Mouse (Mus musculus): ENCODE measurements around the gene Zzef1. TPM values are rescaled to one million over a fixed set of nuclear protein-coding genes. Genes with fewer than 3 reads are reported as not detected.
A peak's percentile ranks its signal among the peaks of the same experiment; 100 is the strongest.
"Not testable (repeated sequence)": the region's sequence is repeated elsewhere in the genome, so short reads cannot be mapped to it uniquely, and the experiment has no call there.

The Zzef1 gene
- total RNA-seq (2021) = 10 to 100 TPM; 17.2 to 21.7 TPM
- long read RNA-seq, experiment 1, full-length matches to known transcripts = 2 of 6 reads
- long read RNA-seq, experiment 1, partial matches to known transcripts = 3 of 6 reads
- long read RNA-seq, experiment 1, other reads (novel, unspliced or antisense) = 1 of 6 reads
- long read RNA-seq, experiment 2, partial matches to known transcripts = 3 of 3 reads
- long read RNA-seq, experiment 2, other reads (novel, unspliced or antisense) = 0 of 3 reads

DNA sequence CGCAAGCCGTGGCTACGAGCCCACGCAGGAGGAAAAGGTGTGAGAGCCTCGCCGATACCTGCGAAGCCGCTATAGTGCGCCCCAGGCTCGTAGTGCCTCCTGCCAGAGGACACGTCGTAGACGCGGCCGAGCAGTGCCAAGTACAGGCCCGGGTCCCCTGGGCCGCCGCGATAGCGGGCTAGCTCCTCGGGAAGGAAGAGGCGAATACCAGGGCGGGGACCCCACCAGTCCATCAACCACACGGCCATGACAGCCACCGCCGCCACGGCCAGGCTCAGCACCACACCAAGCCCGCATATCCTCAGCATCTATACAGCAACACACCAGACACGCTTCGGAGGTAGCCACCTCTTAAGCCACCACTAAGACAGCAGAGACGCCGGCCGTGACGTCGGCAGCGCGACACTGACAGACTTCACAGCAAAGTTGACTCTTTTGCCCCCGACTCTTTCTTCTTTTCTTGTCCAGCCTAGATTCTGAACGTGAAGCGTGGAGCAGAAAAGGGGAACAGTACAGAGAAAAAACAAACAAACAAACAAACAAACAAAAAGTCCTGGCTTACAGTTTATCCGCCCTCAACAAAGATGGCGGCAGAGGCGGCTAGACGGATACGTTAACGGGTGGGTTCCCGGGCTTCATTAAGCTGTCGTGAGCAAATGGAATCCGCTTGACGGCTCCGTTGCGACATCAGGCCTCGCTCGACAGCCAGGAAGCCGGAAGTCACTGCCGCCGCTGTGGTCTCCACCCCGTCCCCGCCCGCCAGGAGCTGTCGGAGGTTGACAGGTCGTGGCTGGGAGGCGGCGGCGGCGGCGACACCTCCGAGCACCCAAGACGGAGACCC, at the start of gene Zzef1, which contains the start of gene Cyb5d2:
Zzef1 (plus strand) TSS at position 772 of the 841 bp plus-strand sequence.
Cyb5d2 (minus strand) TSS at position 688 of the 841 bp plus-strand sequence.
- DNase-seq = peak; percentile 90

GRCm38 (mm10) chr11:72751956-72752355, 44.1 kb upstream of the Zzef1 start:
- no peak for DNase-seq

- DNase-seq = no peak
Measured at GRCm38 (mm10) chr11:72758316-72758715, 37.7 kb upstream of the Zzef1 start.

DNA sequence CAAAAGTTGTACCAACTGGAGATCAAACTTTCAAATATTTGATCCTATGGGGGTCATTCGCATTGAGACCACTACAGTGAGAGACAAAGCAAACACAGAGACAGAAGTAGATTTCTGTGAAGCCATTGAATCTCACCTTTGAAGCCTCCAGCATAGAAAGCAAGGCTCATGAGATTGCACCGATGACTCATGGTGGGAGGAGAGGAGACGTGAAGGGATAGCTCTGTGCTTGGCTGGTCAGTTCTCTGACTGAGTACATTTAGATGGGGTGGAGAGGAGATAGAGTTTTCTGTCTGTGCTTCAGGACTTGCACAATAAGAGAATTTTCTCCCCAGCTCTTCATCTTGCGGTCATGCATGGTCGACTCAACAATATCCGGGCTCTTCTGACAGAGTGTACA, 36.4 kb upstream of the Zzef1 start:
- no peak for DNase-seq

- no peak for DNase-seq
Measured at GRCm38 (mm10) chr11:72760781-72761180, 35.2 kb upstream of the Zzef1 start.

DNA sequence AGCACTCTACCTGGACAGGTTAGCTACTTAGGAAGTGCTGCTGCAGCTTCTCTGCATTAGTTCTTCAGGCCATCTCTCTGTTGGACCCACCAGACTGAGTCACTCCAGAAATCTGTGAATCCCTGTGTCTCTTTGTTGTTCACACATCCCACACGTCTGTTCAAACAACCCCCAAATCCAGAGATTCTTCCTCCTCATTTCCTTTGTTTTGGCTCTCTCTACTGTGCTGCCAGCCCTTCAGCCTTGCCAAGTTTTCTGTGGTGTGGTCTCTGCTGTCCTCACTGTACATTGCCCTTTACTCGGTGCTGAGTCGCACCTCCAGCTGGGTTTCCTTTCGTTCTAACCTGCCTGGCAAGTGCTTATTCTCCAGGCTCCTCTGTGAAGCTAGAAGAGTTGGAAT, 31.8 kb upstream of the Zzef1 start:
- no peak for DNase-seq

DNA sequence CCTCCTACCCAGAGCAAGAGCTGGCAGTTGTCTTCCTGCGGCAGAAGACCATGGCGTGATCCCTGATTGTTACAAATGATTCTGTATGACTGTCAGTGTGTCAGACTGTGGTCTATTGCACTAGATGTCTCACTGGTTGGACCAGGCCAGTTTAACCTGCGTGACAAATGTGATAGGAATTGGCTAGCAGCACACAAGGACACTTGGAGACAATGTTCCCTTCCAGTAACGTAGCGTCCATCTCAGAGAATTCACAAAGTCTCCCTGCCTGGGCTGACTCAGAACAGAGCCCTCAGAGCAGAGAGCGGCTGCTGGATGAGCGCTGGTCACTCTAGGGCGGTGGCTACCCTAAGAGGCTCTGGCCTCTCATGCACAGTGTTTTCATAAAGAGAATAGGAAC, 28.3 kb upstream of the Zzef1 start:
- DNase-seq = no peak

DNA sequence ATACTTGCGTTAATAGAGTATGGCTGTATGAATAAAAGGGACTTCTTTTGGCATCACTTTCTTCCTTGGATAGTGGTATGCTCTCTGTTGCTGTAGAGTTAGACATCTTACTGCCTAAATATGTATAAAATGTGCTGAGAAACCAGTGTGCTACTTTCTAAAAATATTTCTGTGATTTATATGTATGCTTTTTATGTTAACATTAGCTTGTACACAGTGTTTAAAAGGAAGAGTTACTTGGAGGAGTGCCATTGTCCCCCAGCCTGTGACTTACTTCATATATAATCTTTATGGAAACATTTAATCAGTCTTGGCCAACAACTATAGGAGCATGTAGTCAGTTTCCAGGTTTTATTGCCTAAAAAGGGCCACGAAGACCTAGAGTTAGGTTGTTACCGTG, 27.0 kb upstream of the Zzef1 start:
- DNase-seq = no peak

- no peak for DNase-seq
Measured at GRCm38 (mm10) chr11:72770324-72770723, 25.7 kb upstream of the Zzef1 start.

DNA sequence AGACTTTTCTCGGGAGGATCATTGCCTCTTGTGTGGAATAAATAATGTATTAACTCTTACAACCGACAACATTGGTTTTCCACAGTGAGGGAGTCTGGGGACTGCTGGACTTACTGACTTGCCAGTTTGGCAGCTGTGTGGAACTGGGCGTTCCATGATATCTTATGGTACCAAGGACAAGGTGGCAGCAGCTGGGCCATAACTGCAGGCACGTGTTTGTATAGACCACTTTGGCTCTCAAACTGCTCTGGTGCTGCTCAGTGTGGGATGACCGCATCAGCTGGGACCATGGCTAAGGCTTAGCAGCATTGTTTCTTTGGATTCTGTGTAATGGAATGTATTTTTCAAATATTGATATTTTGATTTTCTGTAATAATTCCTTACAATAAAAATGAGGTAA, 25.2 kb upstream of the Zzef1 start:
- DNase-seq = no peak

GRCm38 (mm10) chr11:72771461-72771860, 24.6 kb upstream of the Zzef1 start:
- no peak for DNase-seq

DNA sequence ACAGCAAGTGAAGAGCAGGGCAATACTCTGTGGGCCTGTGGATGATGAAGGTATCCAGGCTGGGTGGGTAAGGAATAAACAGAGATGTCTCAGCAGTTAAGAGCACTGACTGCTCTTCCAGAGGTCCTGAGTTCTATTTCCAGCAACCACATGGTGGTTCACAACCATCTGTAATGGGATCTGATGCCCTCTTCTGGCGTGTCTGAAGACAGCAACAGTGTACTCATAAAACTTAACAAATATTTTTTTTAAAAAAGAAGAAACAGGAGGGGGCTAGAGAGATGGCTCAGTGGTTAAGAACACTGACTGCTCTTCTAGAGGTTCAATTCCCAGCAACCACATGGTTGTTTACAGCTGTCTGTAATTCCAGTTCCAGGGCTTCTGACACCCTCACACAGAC, 23.4 kb upstream of the Zzef1 start:
- not testable (repeated sequence) for DNase-seq

DNA sequence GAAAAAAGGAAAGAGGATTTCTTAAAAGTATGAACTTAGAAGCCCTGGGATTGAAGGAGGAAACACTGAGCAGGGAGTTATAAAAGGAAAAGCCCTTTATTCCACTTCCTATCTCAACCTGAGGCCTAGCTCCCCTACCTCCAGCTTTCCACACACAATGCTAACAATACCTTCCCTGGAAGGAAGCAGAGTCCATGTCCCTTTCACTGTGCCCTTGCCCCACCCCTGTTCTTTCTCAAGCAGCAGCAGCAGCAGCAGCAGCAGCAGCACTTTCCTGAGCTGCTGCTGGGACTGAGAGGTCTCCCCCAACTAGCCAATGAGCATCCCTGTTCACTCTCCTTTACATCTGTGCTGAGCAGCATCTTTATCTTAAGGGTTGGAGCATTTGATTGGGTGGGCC, 17.1 kb upstream of the Zzef1 start:
- no peak for DNase-seq

DNA sequence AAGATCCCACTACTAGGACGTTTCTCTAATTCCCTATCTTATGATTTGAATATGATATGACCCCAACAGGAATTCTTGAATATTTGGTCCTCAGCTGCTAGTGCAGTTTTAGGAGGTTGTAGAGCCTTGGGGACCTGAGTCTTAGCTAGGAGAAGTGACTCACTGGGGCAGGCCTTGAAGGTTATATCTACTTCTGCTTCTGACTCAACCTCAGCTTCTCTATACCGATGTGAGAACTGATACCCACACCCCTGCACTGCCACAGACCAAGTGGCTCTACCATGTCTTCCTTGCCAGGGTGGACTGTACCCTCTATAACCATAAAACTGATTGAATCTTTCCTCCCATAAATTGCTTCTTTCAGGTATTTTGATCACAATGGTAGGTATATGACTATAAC, 13.9 kb upstream of the Zzef1 start:
- no peak for DNase-seq

- DNase-seq = no peak
Measured at GRCm38 (mm10) chr11:72782503-72782902, 13.5 kb upstream of the Zzef1 start.

DNA sequence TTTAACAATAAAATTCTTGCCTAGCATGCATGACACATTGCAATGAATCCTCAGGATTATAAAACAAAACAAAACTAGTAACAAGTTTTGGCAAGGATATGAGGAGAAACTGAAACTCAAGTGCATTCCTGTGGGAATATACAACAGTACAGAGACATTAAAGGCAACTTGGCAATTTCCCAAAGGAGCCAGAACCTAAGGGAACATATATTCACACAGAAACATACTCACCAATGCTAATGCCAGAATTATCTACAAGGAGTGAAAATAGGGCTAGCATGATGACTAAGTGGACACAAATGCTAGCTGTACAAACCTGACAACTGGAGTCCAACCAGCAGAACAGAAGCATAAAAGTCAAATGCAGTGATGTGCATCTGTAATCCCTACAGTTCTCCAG, 4.0 kb upstream of the Zzef1 start:
- DNase-seq = no peak

- DNase-seq = no peak
Measured at GRCm38 (mm10) chr11:72795149-72795454, 924 bp upstream of the Zzef1 start.

GRCm38 (mm10) chr11:72796296-72796687, 266 bp downstream of the Zzef1 start:
- no peak for DNase-seq

DNA sequence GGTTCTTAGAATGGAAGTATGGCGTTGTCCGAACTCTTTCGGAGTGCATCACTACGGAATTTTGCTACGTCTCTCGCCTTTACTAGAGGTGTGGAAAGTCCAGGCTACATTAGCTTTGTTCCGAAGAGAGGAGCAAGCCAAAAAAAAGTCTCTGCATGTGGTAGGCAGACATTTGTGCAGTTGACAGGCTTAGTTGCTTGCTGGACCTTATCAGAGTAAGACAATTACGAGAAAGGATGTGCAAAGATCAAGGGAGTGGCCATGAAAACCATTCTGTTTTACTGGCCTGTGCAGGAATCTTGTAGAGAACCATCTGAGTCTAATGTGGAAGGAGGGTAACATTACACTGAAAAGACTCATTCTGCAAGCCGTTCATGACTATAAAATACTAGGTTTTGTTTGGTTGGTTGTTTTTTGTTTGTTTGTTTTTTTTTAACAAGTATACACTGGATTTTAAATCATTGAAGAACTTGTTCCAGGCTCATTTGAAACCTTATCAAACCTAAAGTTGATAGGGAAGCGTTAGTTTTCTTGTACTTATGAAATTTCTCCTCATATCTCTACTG, 830 bp downstream of the Zzef1 start:
- no peak for DNase-seq

GRCm38 (mm10) chr11:72798112-72798511, 2.1 kb downstream of the Zzef1 start:
- DNase-seq = no peak

DNA sequence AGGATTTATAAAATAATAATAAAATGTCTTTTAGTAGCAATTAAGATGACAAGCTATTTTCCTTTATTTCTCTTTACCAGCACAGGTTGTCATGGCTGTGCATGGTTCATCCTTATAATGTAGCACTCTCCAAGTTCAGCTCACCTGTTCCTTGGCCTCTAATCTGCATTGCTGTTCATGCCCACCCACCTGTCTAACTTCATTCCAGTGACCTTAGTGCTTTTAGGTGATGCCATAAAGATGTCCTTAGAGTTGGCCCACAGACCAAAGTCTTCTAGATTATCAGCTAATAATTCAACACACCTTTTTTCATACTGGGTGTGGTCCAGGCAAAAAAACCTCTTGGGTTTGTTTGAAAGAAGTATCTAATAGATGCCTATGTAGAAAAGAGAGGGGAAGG, 5.2 kb downstream of the Zzef1 start:
- DNase-seq = no peak

GRCm38 (mm10) chr11:72803038-72803437, 7.0 kb downstream of the Zzef1 start:
- DNase-seq = no peak

DNA sequence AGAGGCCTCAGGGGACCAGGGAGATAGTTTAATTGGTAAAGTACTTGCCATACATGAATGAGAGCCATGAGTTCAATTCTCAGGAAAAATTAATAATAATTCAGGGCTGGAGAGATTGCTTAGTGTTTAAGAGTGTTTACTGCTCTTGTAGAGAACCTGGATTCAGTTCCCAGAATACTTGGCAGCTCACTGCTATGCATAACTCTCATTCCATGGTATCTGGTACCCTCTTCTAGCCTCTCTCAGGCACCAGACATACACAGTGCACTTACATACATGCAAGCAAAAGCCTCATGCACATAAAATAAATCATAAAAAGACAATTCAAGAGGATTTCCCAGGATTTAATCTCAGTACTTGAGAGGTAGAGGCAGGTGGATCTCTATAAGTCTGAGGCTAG, 8.6 kb downstream of the Zzef1 start:
- no peak for DNase-seq

- DNase-seq = no peak
Measured at GRCm38 (mm10) chr11:72805232-72805631, 9.2 kb downstream of the Zzef1 start.

All from gastrocnemius, postnatal 10 days (tissue).